Mouse (Mus musculus) G1E (cell line): Measurements from ENCODE around the gene Sash3.

Experiments
- CTCF ChIP-seq: IDR thresholded peaks from 2 replicates; pipeline ENCODE4 v1.5.1; 2012; ENCODE audit warnings: low read depth, low read length, inconsistent platforms, mixed read lengths
- POLR2AphosphoS5 ChIP-seq: IDR thresholded peaks from 2 replicates; pipeline ENCODE4 v1.6.1; 2012; ENCODE audit warnings: low read depth, low read length, inconsistent platforms; ENCODE audit not compliant: insufficient replicate concordance

DNA sequence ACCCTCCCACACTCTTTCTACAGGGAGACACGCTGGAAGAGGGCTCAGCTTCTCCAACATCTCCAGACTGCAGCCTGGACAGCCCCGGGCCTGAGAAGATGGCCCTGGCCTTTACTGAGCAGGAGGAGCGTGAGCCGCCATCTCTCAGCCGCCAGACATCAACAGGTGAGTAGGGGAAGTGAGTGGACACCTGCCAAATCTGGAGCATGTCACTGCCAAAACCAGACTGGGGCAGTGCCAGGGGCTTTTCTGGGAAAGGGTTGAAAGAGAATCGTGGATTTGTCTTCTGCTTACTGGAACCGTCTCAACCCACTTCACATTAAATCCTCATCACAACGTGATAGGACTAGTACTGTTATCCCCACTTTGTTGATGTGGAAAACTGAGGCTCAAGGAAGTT lies 11.2 kb downstream of the Sash3 start:
- TF ChIP-seq CTCF (no peak), POLR2AphosphoS5 (no peak)
